Mouse (Mus musculus) erythroblast, embryonic 14.5 days (primary cell): ENCODE results near the gene Pdyn.

Experiments
- GATA1 ChIP-seq: IDR thresholded peaks from 2 replicates; pipeline ENCODE4 v1.6.1; 2012; ENCODE audit warnings: low read length, inconsistent platforms, mixed read lengths
- TAL1 ChIP-seq: IDR thresholded peaks from 3 replicates; pipeline ENCODE4 v1.6.1; 2012; ENCODE audit warnings: low read length, inconsistent platforms, mixed read lengths

- TF ChIP-seq TAL1 (no peak), GATA1 (no peak)
Observed at GRCm38 (mm10) chr2:129729681-129730080, 30.0 kb upstream of the Pdyn start.
